Mouse (Mus musculus) embryonic facial prominence, embryonic 14.5 days (tissue): ENCODE data around the gene Slc25a12. TPM values are rescaled to one million over a fixed set of nuclear protein-coding genes. Genes with fewer than 3 reads are reported as not detected.

Experiments used
- ATAC-seq: fragments of 200-750 bp; cut with Nextera tagmentation; 2 replicates; pipeline ENCODE4 v1.8.0; 2017; ENCODE audit warnings: low read depth, moderate number of reproducible peaks, moderate TSS enrichment
- DNase-seq: peaks from one replicate; pipeline ENCODE4 v3.0.0-alpha.2; 2015; ENCODE audit warnings: low spot score
- H3K27ac ChIP-seq: fragments of 300-500 bp; sonication (generic); replicated peaks from 2 replicates; pipeline ENCODE4 v1.5.1; 2014; ENCODE audit warnings: low read depth, mild to moderate bottlenecking, low read length, moderate library complexity
- H3K27me3 ChIP-seq: fragments of 300-500 bp; sonication (generic); replicated peaks from 2 replicates; pipeline ENCODE4 v1.6.1; 2014; ENCODE audit warnings: low read length; ENCODE audit not compliant: control insufficient read depth, insufficient read depth
- H3K36me3 ChIP-seq: fragments of 300-500 bp; sonication (generic); 2 replicates; pipeline ENCODE4 v1.6.1; 2014; ENCODE audit warnings: low read length, mixed read lengths; ENCODE audit not compliant: control insufficient read depth, insufficient read depth
- H3K4me1 ChIP-seq: fragments of 300-500 bp; sonication (generic); 2 replicates; pipeline ENCODE4 v1.6.1; 2014; ENCODE audit warnings: antibody characterized with exemption, low read length; ENCODE audit not compliant: control insufficient read depth, insufficient read depth
- H3K4me2 ChIP-seq: fragments of 300-500 bp; sonication (generic); 2 replicates; pipeline ENCODE4 v1.6.1; 2014; ENCODE audit warnings: low read depth, mild to moderate bottlenecking, low read length, moderate library complexity, mixed read lengths
- H3K4me3 ChIP-seq: fragments of 300-500 bp; sonication (generic); 2 replicates; pipeline ENCODE4 v1.5.1; 2014; ENCODE audit warnings: low read depth, mild to moderate bottlenecking, low read length
- H3K9ac ChIP-seq: fragments of 300-500 bp; sonication (generic); 2 replicates; pipeline ENCODE4 v1.6.1; 2014; ENCODE audit warnings: low read depth, mild to moderate bottlenecking, low read length, moderate library complexity, mixed read lengths
- H3K9me3 ChIP-seq: fragments of 300-500 bp; sonication (generic); 2 replicates; pipeline ENCODE4 v1.6.1; 2016; ENCODE audit warnings: low read length; ENCODE audit not compliant: control insufficient read depth
- WGBS: fragments of 180-500 bp; shearing (Covaris S2); extraction: QIAGEN DNeasy Blood & Tissue Kit; methylation state at CpG from one replicate; pipeline ENCODE4 v1.1.7; 2014; 5-methylcytosine and 5-hydroxymethylcytosine counted together
- polyA plus RNA-seq: library from polyadenylated mRNA; unstranded; fragments of >200 nt; fragmentation: Nextera tagmentation; extraction: Ambion mirVana; gene quantifications from 2 replicates; pipeline ENCODE4 v1.2.1, GENCODE M21; 2014

Slc25a12 gene
- polyA plus RNA-seq, 1 experiment from 2014 or later, result 38.0 TPM

- Histone ChIP-seq H3K27ac (no peak overlapping the region), H3K4me3 (no peak overlapping the region), H3K27me3 (no peaks in the 10 kb centered on the region), H3K9ac (no peak overlapping the region), H3K9me3 (no peaks in the 10 kb centered on the region), H3K4me1 (peaks cover 5% of the 10 kb centered on the region; the same call in 1 of the 2 replicates), H3K4me2 (no peak overlapping the region), H3K36me3 (no peaks in the 10 kb centered on the region)
- ATAC-seq, result no peak
- 56% methylated on average over 5 of the region's 5 CpGs for WGBS
- DNase-seq, result no peak
Observed at GRCm38 (mm10) chr2:71354055-71354425, 13.5 kb downstream of the Slc25a12 start.

- Histone ChIP-seq H3K4me1 (peaks cover 5% of the 10 kb centered on the region; the same call in 1 of the 2 replicates), H3K9ac (no peak overlapping the region), H3K9me3 (no peaks in the 10 kb centered on the region), H3K27me3 (no peaks in the 10 kb centered on the region), H3K36me3 (no peaks in the 10 kb centered on the region), H3K4me3 (no peak overlapping the region), H3K27ac (no peak overlapping the region), H3K4me2 (no peak overlapping the region)
- no peak for DNase-seq
- 49% methylated on average over 10 of the region's 10 CpGs for WGBS
- ATAC-seq, result no peak
Observed at GRCm38 (mm10) chr2:71353306-71354054, 14.1 kb downstream of the Slc25a12 start.

GRCm38 (mm10) chr2:71351727-71351987 is 15.9 kb downstream of the Slc25a12 start:
- no peak for ATAC-seq
- no peak overlapping the region for H3K9ac ChIP-seq
- H3K4me1 ChIP-seq, result peaks cover 5% of the 10 kb centered on the region; the same call in 1 of the 2 replicates
- H3K4me3 ChIP-seq, result no peak overlapping the region
- 65% methylated on average over 3 of the region's 3 CpGs for WGBS
- H3K27me3 ChIP-seq, result no peaks in the 10 kb centered on the region
- no peak for DNase-seq
- H3K27ac ChIP-seq, result no peak overlapping the region
- H3K4me2 ChIP-seq, result no peak overlapping the region
- H3K36me3 ChIP-seq, result no peaks in the 10 kb centered on the region
- H3K9me3 ChIP-seq, result no peaks in the 10 kb centered on the region

- Histone ChIP-seq H3K4me2 (no peak overlapping the region), H3K27me3 (no peaks in the 10 kb centered on the region), H3K9ac (no peak overlapping the region), H3K4me1 (peaks cover 5% of the 10 kb centered on the region; the same call in 1 of the 2 replicates), H3K36me3 (no peaks in the 10 kb centered on the region), H3K9me3 (no peaks in the 10 kb centered on the region), H3K4me3 (no peak overlapping the region), H3K27ac (no peak overlapping the region)
- 79% methylated on average over 11 of the region's 11 CpGs for WGBS
- DNase-seq, result no peak
- no peak for ATAC-seq
Observed at GRCm38 (mm10) chr2:71350904-71351726, 16.4 kb downstream of the Slc25a12 start.

GRCm38 (mm10) chr2:71350181-71350580 is 17.4 kb downstream of the Slc25a12 start:
- Histone ChIP-seq H3K36me3 (no peaks in the 10 kb centered on the region), H3K4me3 (no peak overlapping the region), H3K9me3 (no peaks in the 10 kb centered on the region), H3K27me3 (no peaks in the 10 kb centered on the region), H3K4me1 (peaks cover 5% of the 10 kb centered on the region; the same call in 1 of the 2 replicates), H3K27ac (no peak overlapping the region), H3K9ac (no peak overlapping the region), H3K4me2 (no peak overlapping the region)
- ATAC-seq, result no peak
- DNase-seq, result no peak
- WGBS, result 76% methylated on average over 7 of the region's 7 CpGs

- H3K27ac ChIP-seq, result no peak overlapping the region
- ATAC-seq (no peak), DNase-seq (no peak)
- H3K36me3 ChIP-seq, result peaks cover under 1% of the 10 kb centered on the region; the same call in 1 of the 2 replicates
- no peaks in the 10 kb centered on the region for H3K27me3 ChIP-seq
- H3K9ac ChIP-seq, result no peak overlapping the region
- no peaks in the 10 kb centered on the region for H3K9me3 ChIP-seq
- H3K4me2 ChIP-seq, result no peak overlapping the region
- peaks cover 5% of the 10 kb centered on the region; the same call in 1 of the 2 replicates for H3K4me1 ChIP-seq
- 71% methylated on average over 2 of the region's 2 CpGs for WGBS
- H3K4me3 ChIP-seq, result no peak overlapping the region
Observed at GRCm38 (mm10) chr2:71349511-71349910, 18.0 kb downstream of the Slc25a12 start.

GRCm38 (mm10) chr2:71347732-71348490 is 19.6 kb downstream of the Slc25a12 start:
- no peak overlapping the region for H3K4me3 ChIP-seq
- H3K9ac ChIP-seq, result no peak overlapping the region
- H3K36me3 ChIP-seq, result peaks cover 16% of the 10 kb centered on the region
- H3K9me3 ChIP-seq, result 0 out of 2 replicates have a peak, but pooled peaks cover 3% of the 10 kb centered on the region
- no peak overlapping the region for H3K27ac ChIP-seq
- ATAC-seq, result no peak
- no peak overlapping the region for H3K4me2 ChIP-seq
- DNase-seq, result no peak
- no peaks in the 10 kb centered on the region for H3K27me3 ChIP-seq
- WGBS, result 93% methylated on average over 20 of the region's 20 CpGs
- 0 out of 2 replicates have a peak, but pooled peaks cover 3% of the 10 kb centered on the region for H3K4me1 ChIP-seq

GRCm38 (mm10) chr2:71347160-71347559 is 20.4 kb downstream of the Slc25a12 start:
- H3K27ac ChIP-seq, result no peak overlapping the region
- ATAC-seq (no peak), DNase-seq (no peak)
- no peak overlapping the region for H3K9ac ChIP-seq
- WGBS, result 74% methylated on average over 10 of the region's 10 CpGs
- H3K9me3 ChIP-seq, result 0 out of 2 replicates have a peak, but pooled peaks cover 3% of the 10 kb centered on the region
- peaks cover 24% of the 10 kb centered on the region for H3K36me3 ChIP-seq
- H3K4me2 ChIP-seq, result no peak overlapping the region
- H3K27me3 ChIP-seq, result no peaks in the 10 kb centered on the region
- H3K4me3 ChIP-seq, result no peak overlapping the region
- H3K4me1 ChIP-seq, result 0 out of 2 replicates have a peak, but pooled peaks cover 3% of the 10 kb centered on the region
